Mouse (Mus musculus): Measurements from ENCODE around the gene Pafah2.

The Pafah2 gene

DNA sequence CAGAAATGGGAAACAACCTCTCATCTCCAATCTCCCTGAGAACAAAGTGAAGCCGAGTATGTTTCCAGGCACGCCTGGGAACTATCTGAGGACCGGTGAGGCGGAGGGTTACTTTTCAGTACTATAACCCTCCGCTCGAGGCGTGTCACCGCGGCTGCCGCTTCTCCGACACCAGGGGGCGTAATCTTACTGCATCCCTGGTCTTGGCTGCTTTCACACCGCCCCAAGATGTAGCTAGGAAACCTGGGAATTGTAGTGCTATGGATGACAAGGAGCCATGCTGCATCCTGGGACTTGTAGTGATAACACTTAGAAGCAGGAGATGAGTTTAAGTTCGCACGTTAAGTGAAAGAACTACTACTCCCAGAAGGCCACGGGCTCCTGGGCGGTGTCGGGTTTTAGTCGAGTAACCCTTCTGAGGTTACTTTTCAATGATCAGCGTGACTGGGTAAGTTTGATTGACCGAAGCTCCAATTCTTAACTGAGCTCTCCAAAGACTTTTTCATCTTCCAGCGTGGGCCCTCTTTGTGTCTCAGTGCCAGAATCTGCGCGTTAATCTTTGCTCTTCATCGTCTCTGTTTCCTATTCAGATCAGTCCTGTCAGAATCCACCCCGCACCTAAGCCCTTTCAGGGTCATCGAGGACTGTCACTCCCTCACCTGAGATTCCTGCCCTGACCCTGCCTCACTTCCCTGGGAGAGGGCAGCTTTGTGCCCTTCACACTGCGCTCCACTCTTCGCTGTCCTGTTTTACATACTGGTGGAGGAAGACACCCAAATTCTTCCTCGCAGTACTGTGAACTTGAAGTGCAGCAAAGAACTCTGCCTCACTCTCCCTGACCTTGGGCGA is at the start of gene Pafah2:
TSS of gene Pafah2 (plus strand) at position 344 of the 849 bp plus-strand sequence.
- DNase-seq: peak; percentile 100

GRCm38 (mm10) chr4:134348078-134348477 is 48.0 kb upstream of the Pafah2 start:
- DNase-seq: no peak

GRCm38 (mm10) chr4:134348545-134348944 is 47.6 kb upstream of the Pafah2 start:
- no peak for DNase-seq

DNA sequence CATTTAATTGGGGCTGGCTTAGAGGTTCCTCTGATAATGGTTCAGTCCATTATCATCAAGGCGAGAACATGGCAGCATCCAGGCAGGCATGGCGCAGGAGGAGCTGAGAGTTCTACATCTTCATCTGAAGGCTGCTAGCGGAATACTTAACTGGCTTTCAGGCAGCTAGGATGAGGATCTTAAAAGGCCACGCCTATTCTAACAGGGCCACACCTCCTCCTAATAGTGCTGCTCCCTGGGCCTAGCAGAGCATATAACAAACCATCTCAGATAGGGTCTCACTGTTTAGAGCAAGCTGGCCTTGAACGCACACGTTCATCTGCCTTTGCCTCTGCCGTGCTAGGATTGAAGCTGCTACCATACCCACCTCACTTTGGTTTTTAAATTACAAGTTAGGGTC is 46.3 kb upstream of the Pafah2 start:
- DNase-seq: no peak

DNA sequence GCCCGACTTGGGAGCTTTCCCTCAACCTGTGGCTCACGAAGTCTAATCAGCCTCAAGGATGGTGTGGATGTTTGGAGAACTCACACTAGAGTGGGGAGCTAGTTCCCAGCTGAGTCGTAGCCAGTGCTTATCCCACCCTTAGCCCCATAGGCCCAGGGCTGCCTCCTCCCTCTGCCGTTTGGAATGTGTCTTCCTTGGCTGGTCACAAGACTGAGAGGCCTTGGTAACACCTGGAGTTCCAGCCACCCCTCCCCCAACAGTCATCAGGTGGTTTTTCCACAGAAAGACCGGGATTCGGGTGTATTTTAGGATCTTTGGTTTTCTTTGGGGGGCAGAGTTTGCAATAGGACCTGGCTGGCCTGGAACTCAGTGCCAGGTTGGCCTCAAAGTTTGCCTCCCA is 45.5 kb upstream of the Pafah2 start:
- no peak for DNase-seq

- DNase-seq: no peak
Measured at GRCm38 (mm10) chr4:134351329-134352260, 44.5 kb upstream of the Pafah2 start.

- DNase-seq: no peak
Measured at GRCm38 (mm10) chr4:134352261-134352707, 43.8 kb upstream of the Pafah2 start.

DNA sequence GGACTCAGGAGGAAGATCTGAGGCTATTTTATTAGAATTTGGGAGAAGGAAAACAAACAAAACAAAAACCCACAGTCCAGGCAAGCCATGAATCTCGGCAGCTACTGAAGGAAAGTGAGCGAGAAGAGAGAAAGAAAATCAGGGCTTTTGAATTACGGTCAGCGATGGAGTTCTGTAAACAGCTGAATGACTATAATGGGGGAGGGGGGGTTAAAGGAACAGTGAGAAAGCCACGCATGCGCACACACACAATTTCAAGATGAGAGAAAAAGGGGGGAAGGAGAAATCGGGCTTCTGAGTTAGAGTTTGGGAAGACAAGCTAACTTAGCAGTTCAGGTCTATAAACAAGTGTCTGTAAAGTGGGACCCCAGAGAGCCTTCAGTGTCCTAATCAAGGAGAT is 43.2 kb upstream of the Pafah2 start:
- DNase-seq: no peak

- DNase-seq: no peak
Measured at GRCm38 (mm10) chr4:134353527-134354409, 42.4 kb upstream of the Pafah2 start.

DNA sequence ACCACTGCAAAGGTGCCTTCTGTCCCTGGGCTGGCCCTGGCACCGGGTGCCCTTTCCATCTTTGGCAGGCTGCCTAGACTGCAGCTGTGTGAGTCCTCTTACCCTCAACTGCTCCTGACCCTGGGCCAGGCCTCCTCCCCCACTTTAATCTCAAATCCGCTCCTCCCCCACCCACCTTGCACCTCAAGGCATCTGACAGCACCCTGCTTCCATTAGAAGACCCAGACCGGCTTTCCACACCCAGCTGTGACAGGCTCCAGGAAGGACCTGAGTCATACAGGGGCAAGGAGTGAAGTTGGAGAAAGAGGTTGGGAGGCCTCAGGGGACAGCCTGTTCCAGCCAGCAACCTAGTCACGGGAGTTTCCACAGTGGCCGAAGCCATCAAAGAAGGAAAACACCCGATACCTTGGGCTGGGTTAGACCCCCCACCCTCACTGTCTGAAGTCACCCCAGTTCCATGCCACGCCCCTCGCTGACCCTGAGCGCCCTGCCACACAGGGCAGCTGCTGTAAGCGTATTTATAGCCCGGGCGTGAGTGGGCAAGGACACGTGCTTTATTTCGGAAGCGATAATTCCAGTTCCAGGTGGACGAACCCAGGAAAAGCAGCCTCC is 40.2 kb upstream of the Pafah2 start:
- no peak for DNase-seq

DNA sequence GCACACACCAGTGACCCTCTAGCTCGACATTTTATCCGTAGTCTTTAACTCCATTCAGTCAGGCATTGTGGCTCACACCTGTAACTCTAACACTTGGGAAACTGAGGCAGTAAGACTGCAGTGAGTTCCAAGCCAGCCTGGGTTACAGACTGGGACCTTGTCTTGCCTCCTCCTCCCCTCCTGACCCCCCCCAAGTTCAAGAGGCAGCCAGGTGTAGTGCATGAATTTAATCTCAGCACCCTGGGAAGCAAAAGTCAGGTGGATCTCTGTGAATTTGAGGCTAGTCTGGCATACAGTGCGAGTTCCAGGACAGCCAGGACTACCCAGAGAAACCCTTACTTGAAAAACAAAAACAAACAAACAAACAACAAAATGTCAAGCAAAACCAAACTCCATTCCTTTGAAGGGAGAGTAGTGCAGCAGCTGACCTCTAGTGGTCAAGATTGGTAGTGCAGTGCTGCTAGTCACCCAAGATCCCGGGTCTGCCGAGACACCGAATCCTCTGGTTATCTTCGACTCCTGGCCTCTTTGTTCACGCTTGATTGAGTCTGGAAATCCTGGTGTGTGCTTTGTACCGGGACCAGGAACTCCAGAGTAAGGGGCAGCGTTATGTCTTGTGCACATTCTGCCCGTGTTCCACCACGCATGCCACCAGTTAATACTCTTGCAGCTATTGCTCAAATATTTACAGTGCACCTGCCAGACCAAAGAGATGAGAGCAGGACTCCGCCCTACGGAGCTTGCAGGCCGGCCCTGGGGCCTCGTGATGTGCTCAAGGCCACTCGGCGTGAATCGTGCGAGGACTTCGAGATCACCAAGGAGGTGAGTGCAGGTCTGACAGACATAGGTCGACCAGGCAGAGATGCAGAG is 39.3 kb upstream of the Pafah2 start:
- peak; percentile 84 for DNase-seq

DNA sequence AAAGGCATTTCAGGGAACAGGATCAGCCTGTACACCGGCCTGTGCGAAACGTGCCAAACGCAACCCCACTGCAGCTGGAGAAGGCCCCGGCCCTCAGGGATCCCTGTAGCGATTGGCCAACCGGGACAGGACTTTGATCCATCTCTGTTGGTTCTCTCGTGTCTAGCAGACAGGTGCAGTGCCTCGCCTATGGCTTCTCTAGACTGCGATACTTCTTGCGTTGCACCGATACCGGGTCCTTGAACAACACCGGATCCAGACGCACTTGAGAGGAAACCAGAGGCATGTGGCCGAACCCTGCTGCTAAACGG is 38.7 kb upstream of the Pafah2 start:
- no peak for DNase-seq

DNA sequence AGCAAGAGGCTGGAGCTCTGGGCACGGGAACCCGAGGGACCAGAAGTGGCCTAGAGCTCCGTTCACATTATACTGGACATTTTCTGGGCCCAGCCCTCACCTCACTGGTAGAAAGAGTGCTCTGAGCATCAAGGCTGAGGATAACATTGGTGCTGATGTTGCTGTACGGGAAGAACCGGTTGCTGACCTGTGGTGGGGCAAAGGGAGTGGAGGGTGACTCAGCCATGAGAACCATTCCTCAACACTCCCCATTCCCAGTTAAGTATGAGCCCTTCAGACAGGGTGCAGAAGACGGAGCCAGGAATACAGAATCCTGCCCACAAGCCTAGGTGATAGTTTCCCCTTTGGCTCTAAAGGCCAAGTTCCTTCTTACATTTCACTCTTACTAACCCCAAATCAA is 36.5 kb upstream of the Pafah2 start:
- no peak for DNase-seq

GRCm38 (mm10) chr4:134361215-134361614 is 34.9 kb upstream of the Pafah2 start:
- no peak for DNase-seq

DNA sequence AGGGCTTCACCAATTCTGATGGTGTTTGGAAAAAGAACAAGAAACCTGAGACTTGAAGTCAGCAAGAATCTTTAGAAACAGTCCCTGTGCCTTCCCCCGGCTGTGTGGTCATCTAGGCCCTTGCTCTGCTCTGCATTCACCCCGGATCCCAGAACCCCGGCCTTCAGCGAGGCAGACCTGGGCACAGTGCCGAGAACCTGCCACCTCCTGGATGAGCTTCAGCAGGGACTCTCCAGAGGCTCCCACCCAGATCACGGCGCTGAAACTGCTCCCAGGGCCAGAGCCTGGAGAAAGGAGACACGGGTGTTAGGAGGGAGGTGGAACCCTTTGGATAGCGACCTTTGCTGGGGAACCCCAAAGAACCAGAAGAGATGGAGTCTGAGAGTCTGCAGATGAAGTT is 34.0 kb upstream of the Pafah2 start:
- no peak for DNase-seq

GRCm38 (mm10) chr4:134362586-134362985 is 33.5 kb upstream of the Pafah2 start:
- peak; percentile 52 for DNase-seq

DNA sequence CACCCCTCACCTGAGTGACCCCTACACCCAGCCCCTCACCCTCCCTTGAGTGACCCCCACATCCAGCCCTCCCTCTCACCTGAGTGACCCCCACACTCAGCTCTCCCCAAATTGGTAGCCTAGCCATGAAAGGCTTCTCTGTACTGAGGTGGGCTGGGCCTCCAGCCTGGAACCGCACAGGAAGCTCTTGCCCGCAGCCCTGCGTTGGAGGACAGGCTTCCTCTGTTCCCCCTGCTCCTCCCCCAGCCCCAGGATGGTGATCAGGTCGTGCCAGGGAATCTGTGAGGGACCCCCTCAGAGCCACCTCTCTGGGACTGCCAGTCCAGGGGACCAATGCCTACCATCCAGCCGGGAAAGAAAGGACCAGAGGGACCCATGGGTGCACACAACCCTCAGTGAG is 30.8 kb upstream of the Pafah2 start:
- DNase-seq: no peak

- DNase-seq: no peak
Measured at GRCm38 (mm10) chr4:134370649-134371221, 25.4 kb upstream of the Pafah2 start.

- no peak for DNase-seq
Measured at GRCm38 (mm10) chr4:134371316-134371855, 24.7 kb upstream of the Pafah2 start.

- peak; percentile 78 for DNase-seq
Measured at GRCm38 (mm10) chr4:134372294-134372747, 23.8 kb upstream of the Pafah2 start.

DNA sequence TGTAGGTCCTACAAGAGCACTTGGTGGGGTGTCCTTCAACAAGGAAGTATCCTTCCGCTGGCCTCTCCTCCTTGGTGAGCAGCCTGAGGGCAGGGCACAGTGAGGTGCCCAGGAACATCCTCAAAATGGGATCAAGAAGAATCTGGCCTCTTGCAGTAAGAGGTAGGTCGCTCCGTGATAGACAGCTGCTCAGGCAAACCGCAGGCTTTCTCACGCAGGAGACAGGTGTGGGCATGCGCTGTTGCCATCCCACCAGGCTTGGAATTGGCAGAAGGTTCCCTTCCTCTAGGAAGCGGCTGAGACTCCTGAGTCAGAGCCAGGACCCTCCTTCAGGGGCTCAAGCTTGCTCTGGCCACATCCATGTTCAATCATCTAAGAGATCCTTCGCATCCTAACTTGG is 22.8 kb upstream of the Pafah2 start:
- DNase-seq: no peak
